Mouse (Mus musculus) cerebellum, adult 8-10 months (tissue): ENCODE measurements around the gene Kitl.

Experiments
- DNase-seq: peaks from one replicate; pipeline ENCODE4 v3.0.0; 2022

The Kitl gene

GRCm38 (mm10) chr10:100030385-100030784, 15.0 kb downstream of the Kitl start:
- no peak for DNase-seq

- DNase-seq, result no peak
Observed at GRCm38 (mm10) chr10:100030980-100031516, 15.6 kb downstream of the Kitl start.

- no peak for DNase-seq
Observed at GRCm38 (mm10) chr10:100031631-100032030, 16.2 kb downstream of the Kitl start.

GRCm38 (mm10) chr10:100032566-100032965, 17.1 kb downstream of the Kitl start:
- DNase-seq, result no peak

GRCm38 (mm10) chr10:100036021-100036420, 20.6 kb downstream of the Kitl start:
- no peak for DNase-seq

GRCm38 (mm10) chr10:100038342-100038898, 23.0 kb downstream of the Kitl start:
- DNase-seq, result no peak

- DNase-seq, result no peak
Observed at GRCm38 (mm10) chr10:100038994-100039393, 23.6 kb downstream of the Kitl start.

GRCm38 (mm10) chr10:100043748-100044147, 28.3 kb downstream of the Kitl start:
- no peak for DNase-seq

- DNase-seq, result no peak
Observed at GRCm38 (mm10) chr10:100044153-100044552, 28.7 kb downstream of the Kitl start.

- DNase-seq, result no peak
Observed at GRCm38 (mm10) chr10:100051146-100051783, 35.8 kb downstream of the Kitl start.

- DNase-seq, result no peak
Observed at GRCm38 (mm10) chr10:100052404-100052803, 37.0 kb downstream of the Kitl start.

- DNase-seq, result no peak
Observed at GRCm38 (mm10) chr10:100052911-100053310, 37.5 kb downstream of the Kitl start.

- no peak for DNase-seq
Observed at GRCm38 (mm10) chr10:100054006-100054405, 38.6 kb downstream of the Kitl start.

- no peak for DNase-seq
Observed at GRCm38 (mm10) chr10:100055082-100055481, 39.7 kb downstream of the Kitl start.

- DNase-seq, result no peak
Observed at GRCm38 (mm10) chr10:100057106-100057623, 41.7 kb downstream of the Kitl start.

- DNase-seq, result no peak
Observed at GRCm38 (mm10) chr10:100059356-100059755, 43.9 kb downstream of the Kitl start.

- DNase-seq, result no peak
Observed at GRCm38 (mm10) chr10:100065529-100066301, 50.3 kb downstream of the Kitl start.

- no peak for DNase-seq
Observed at GRCm38 (mm10) chr10:100066374-100066773, 50.9 kb downstream of the Kitl start.

- DNase-seq, result no peak
Observed at GRCm38 (mm10) chr10:100072641-100073040, 57.2 kb downstream of the Kitl start.

- DNase-seq, result no peak
Observed at GRCm38 (mm10) chr10:100073092-100073491, 57.7 kb downstream of the Kitl start.

GRCm38 (mm10) chr10:100101115-100101514, 85.7 kb downstream of the Kitl start:
- DNase-seq, result no peak

- DNase-seq, result no peak
Observed at GRCm38 (mm10) chr10:100111209-100111608, 95.8 kb downstream of the Kitl start.

- no peak for DNase-seq
Observed at GRCm38 (mm10) chr10:100115570-100115969, 100.1 kb downstream of the Kitl start.

- DNase-seq, result no peak
Observed at GRCm38 (mm10) chr10:100124452-100124851, 109.0 kb downstream of the Kitl start.
